Mouse (Mus musculus) myocyte (in vitro differentiated cells): ENCODE data around the gene Tmem269. TPM values are rescaled to one million over a fixed set of nuclear protein-coding genes. Genes with fewer than 3 reads are reported as not detected.

Experiments used
- H3K27me3 ChIP-seq: one replicate; pipeline ENCODE4 v1.6.1; 2011; ENCODE audit not compliant: control insufficient read depth, insufficient read depth, insufficient read length
- H3K36me3 ChIP-seq: one replicate; pipeline ENCODE4 v1.6.1; 2011; ENCODE audit not compliant: control insufficient read depth, insufficient read depth
- H3K4me2 ChIP-seq: one replicate; pipeline ENCODE4 v1.6.1; 2011; ENCODE audit warnings: low read depth, control low read depth
- H3K4me3 ChIP-seq: one replicate; pipeline ENCODE4 v1.5.1; 2011; ENCODE audit warnings: mild to moderate bottlenecking, control low read depth, moderate library complexity
- H3K79me2 ChIP-seq: one replicate; pipeline ENCODE4 v1.6.1; 2011; ENCODE audit not compliant: control insufficient read depth, insufficient read depth
- H3ac ChIP-seq: one replicate; pipeline ENCODE4 v1.6.1; 2011; ENCODE audit not compliant: control insufficient read depth, insufficient read length
- CEBPB ChIP-seq: IDR thresholded peaks from 2 replicates; pipeline ENCODE4 v1.6.1; 2011; ENCODE audit warnings: mild to moderate bottlenecking, moderate library complexity; ENCODE audit not compliant: poor library complexity, insufficient read depth, severe bottlenecking
- E2F4 ChIP-seq: IDR thresholded peaks from one replicate; pipeline ENCODE4 v1.6.1; 2011; ENCODE audit warnings: mild to moderate bottlenecking, control low read depth, moderate library complexity; ENCODE audit not compliant: insufficient read depth
- MAX ChIP-seq: IDR thresholded peaks from one replicate; pipeline ENCODE4 v1.6.1; 2011; ENCODE audit warnings: low read depth, mild to moderate bottlenecking, control low read depth
- MYOD1 ChIP-seq, 3 experiments: IDR thresholded peaks; one replicate each; pipeline ENCODE4 v1.6.1; 2011; ENCODE audit warnings: control low read depth in 2 of 3, low read depth in 2 of 3, mild to moderate bottlenecking in 2 of 3, moderate library complexity in 1 of 3; ENCODE audit not compliant: insufficient read length in 2 of 3, control insufficient read depth in 1 of 3
- MYOG ChIP-seq, 3 experiments: IDR thresholded peaks; one replicate each; pipeline ENCODE4 v1.6.1; 2011; ENCODE audit warnings: control low read depth in 2 of 3, low read depth in 2 of 3, mild to moderate bottlenecking in 2 of 3; ENCODE audit not compliant: insufficient read length in 2 of 3, control insufficient read depth in 1 of 3, insufficient read depth in 1 of 3
- POLR2A ChIP-seq: IDR thresholded peaks from one replicate; pipeline ENCODE4 v1.6.1; 2011; ENCODE audit warnings: low read depth, mild to moderate bottlenecking, control low read depth, moderate library complexity; ENCODE audit not compliant: insufficient read length
- POLR2AphosphoS2 ChIP-seq: IDR thresholded peaks from one replicate; pipeline ENCODE4 v1.6.1; 2011; ENCODE audit warnings: low read depth, control low read depth; ENCODE audit not compliant: insufficient read length
- REST ChIP-seq: IDR thresholded peaks from one replicate; pipeline ENCODE4 v1.6.1; 2011; ENCODE audit warnings: mild to moderate bottlenecking, control low read depth, moderate library complexity; ENCODE audit not compliant: insufficient read depth, insufficient read length
- SRF ChIP-seq: IDR thresholded peaks from one replicate; pipeline ENCODE4 v1.6.1; 2011; ENCODE audit warnings: low read depth; ENCODE audit not compliant: control insufficient read depth, insufficient read length
- TCF12 ChIP-seq: IDR thresholded peaks from one replicate; pipeline ENCODE4 v1.6.1; 2011; ENCODE audit warnings: mild to moderate bottlenecking, control low read depth; ENCODE audit not compliant: poor library complexity, insufficient read depth, severe bottlenecking
- TCF3 ChIP-seq: IDR thresholded peaks from one replicate; pipeline ENCODE4 v1.6.1; 2011; ENCODE audit warnings: low read depth, control low read depth; ENCODE audit not compliant: insufficient read length
- USF1 ChIP-seq: IDR thresholded peaks from one replicate; pipeline ENCODE4 v1.6.1; 2011; ENCODE audit warnings: low read depth, mild to moderate bottlenecking, control low read depth, moderate library complexity
- polyA plus RNA-seq: library from polyadenylated mRNA; unstranded; fragments of >200 nt; fragmentation: generic; extraction: Trizol; gene quantifications from one replicate; pipeline ENCODE4 v1.2.1, GENCODE M21; 2012; ENCODE audit warnings: missing spikeins

Tmem269 gene
- polyA plus RNA-seq, 1 experiment: 0.07 TPM

- Histone ChIP-seq H3K4me3 (no peak overlapping the region), H3K27me3 (peaks cover 5% of the 10 kb centered on the region), H3K4me2 (no peak overlapping the region), H3K79me2 (no peaks in the 10 kb centered on the region), H3ac (no peak overlapping the region), H3K36me3 (no peaks in the 10 kb centered on the region)
- TF ChIP-seq USF1: no peak
- TF ChIP-seq MAX: no peak
- TF ChIP-seq REST: no peak
- TF ChIP-seq TCF3: no peak
- no peak for TF ChIP-seq POLR2A
- no peak for TF ChIP-seq MYOG (IDR thresholded peaks at IDR 0.05; ENCODE audit: control insufficient read depth in 1 of 3, insufficient read depth in 1 of 3, insufficient read length in 2 of 3, low read depth in 2 of 3)
- TF ChIP-seq CEBPB: no peak
- no peak for TF ChIP-seq TCF12
- no peak for TF ChIP-seq E2F4
- no peak for TF ChIP-seq MYOD1 (IDR thresholded peaks at IDR 0.05; ENCODE audit: control insufficient read depth in 1 of 3, insufficient read length in 2 of 3, low read depth in 2 of 3)
- TF ChIP-seq POLR2AphosphoS2: no peak
- no peak for TF ChIP-seq SRF
Measured at GRCm38 (mm10) chr4:119254012-119254618, 36.1 kb upstream of the Tmem269 start.

- TF ChIP-seq MYOD1 (IDR thresholded peaks at IDR 0.05; ENCODE audit: control insufficient read depth in 1 of 3, insufficient read length in 2 of 3, low read depth in 2 of 3) (no peak), USF1 (no peak), MYOG (IDR thresholded peaks at IDR 0.05; ENCODE audit: control insufficient read depth in 1 of 3, insufficient read depth in 1 of 3, insufficient read length in 2 of 3, low read depth in 2 of 3) (no peak), CEBPB (no peak), POLR2AphosphoS2 (no peak), MAX (no peak), SRF (no peak)
- peak overlapping the region; percentile 12 for H3K4me2 ChIP-seq
- no peak overlapping the region for H3K4me3 ChIP-seq
- no peaks in the 10 kb centered on the region for H3K79me2 ChIP-seq
- H3ac ChIP-seq: no peak overlapping the region
- H3K36me3 ChIP-seq: no peaks in the 10 kb centered on the region
- peaks cover 5% of the 10 kb centered on the region for H3K27me3 ChIP-seq
Measured at GRCm38 (mm10) chr4:119252025-119252808, 34.2 kb upstream of the Tmem269 start.

GRCm38 (mm10) chr4:119248407-119248965, 30.5 kb upstream of the Tmem269 start:
- no peak overlapping the region for H3K4me3 ChIP-seq
- no peaks in the 10 kb centered on the region for H3K36me3 ChIP-seq
- H3K79me2 ChIP-seq: no peaks in the 10 kb centered on the region
- H3K27me3 ChIP-seq: no peaks in the 10 kb centered on the region
- no peak overlapping the region for H3K4me2 ChIP-seq
- H3ac ChIP-seq: no peak overlapping the region
- TF ChIP-seq REST (no peak), MAX (no peak), MYOD1 (IDR thresholded peaks at IDR 0.05; ENCODE audit: control insufficient read depth in 1 of 3, insufficient read length in 2 of 3, low read depth in 2 of 3) (no peak), MYOG (IDR thresholded peaks at IDR 0.05; ENCODE audit: control insufficient read depth in 1 of 3, insufficient read depth in 1 of 3, insufficient read length in 2 of 3, low read depth in 2 of 3) (no peak), TCF3 (no peak), CEBPB (no peak), E2F4 (no peak), USF1 (no peak), POLR2AphosphoS2 (no peak), POLR2A (no peak), SRF (no peak), TCF12 (no peak)

- no peak overlapping the region for H3K4me3 ChIP-seq
- no peak overlapping the region for H3K4me2 ChIP-seq
- no peaks in the 10 kb centered on the region for H3K36me3 ChIP-seq
- TF ChIP-seq MYOD1 (IDR thresholded peaks at IDR 0.05; ENCODE audit: control insufficient read depth in 1 of 3, insufficient read length in 2 of 3, low read depth in 2 of 3): no peak
- no peak for TF ChIP-seq TCF12
- no peak for TF ChIP-seq MAX
- TF ChIP-seq USF1: no peak
- TF ChIP-seq POLR2A: no peak
- TF ChIP-seq SRF: no peak
- TF ChIP-seq TCF3: no peak
- TF ChIP-seq MYOG (IDR thresholded peaks at IDR 0.05; ENCODE audit: control insufficient read depth in 1 of 3, insufficient read depth in 1 of 3, insufficient read length in 2 of 3, low read depth in 2 of 3): no peak
- TF ChIP-seq CEBPB: no peak
- TF ChIP-seq POLR2AphosphoS2: no peak
- no peak for TF ChIP-seq E2F4
- no peak for TF ChIP-seq REST
- H3K79me2 ChIP-seq: no peaks in the 10 kb centered on the region
- H3K27me3 ChIP-seq: no peaks in the 10 kb centered on the region
- no peak overlapping the region for H3ac ChIP-seq
Measured at GRCm38 (mm10) chr4:119247462-119248235, 29.6 kb upstream of the Tmem269 start.
